20 mouse cellular contexts compared by ENCODE assay signal in genomic region chr13:98897577-98897976, GRCm38 (mm10). TPM values are rescaled to one million over a fixed set of nuclear protein-coding genes. Genes with fewer than 3 reads are reported as not detected.
DNase-seq lines count a peak whose midpoint lies in the region; ATAC-seq and TF ChIP-seq lines count a peak whose summit lies in the region.
"Had no signal": no experiment of that assay in that cellular context is flagged by ENCODE, and none has a peak within 500 bp of the region (broad histone marks: within the 10 kb centered on the region; RNA-seq: fewer than 3 reads in every experiment).

No protein-coding gene starts in this region.

- no peak overlapping the region for H3K4me3 ChIP-seq in heart, adult 2 months
- no peak overlapping the region for H3K4me3 ChIP-seq in kidney, embryonic 14.5 days (ENCODE audit: low read length)
- H3K4me3 ChIP-seq in liver, embryonic 15.5 days (replicated peaks), result no peak overlapping the region
- H3K4me3 ChIP-seq: embryonic facial prominence, embryonic 13.5 days; forebrain, embryonic 12.5 days; heart, embryonic 13.5 days; hindbrain, embryonic 12.5 days had no signal

- H3K4me1 ChIP-seq in heart, adult 2 months (ENCODE audit: control insufficient read depth, insufficient read depth, low read length), result peaks cover 15% of the 10 kb centered on the region
- H3K4me1 ChIP-seq in kidney, embryonic 14.5 days (ENCODE audit: control insufficient read depth, insufficient read depth, low read length), result no peaks in the 10 kb centered on the region
- peaks cover 61% of the 10 kb centered on the region for H3K4me1 ChIP-seq in liver, embryonic 15.5 days (replicated peaks)

- no peaks in the 10 kb centered on the region for H3K9me3 ChIP-seq in kidney, embryonic 14.5 days (ENCODE audit: control insufficient read depth, low read length)
- no peaks in the 10 kb centered on the region for H3K9me3 ChIP-seq in liver, embryonic 15.5 days (replicated peaks)
- H3K9me3 ChIP-seq: embryonic facial prominence, embryonic 13.5 days; forebrain, embryonic 12.5 days; heart, embryonic 13.5 days; hindbrain, embryonic 12.5 days had no signal

- ATAC-seq in kidney, embryonic 14.5 days (ENCODE audit: low FRiP score, low TSS enrichment), result no peak
- no peak for ATAC-seq in liver, embryonic 15.5 days (ENCODE audit: insufficient read depth)
- ATAC-seq: forebrain, embryonic 16.5 days; hindbrain, embryonic 16.5 days; Patski had no signal

- no peak overlapping the region for H3K9ac ChIP-seq in heart, adult 2 months (ENCODE audit: low read depth, low read length)
- no peak overlapping the region for H3K9ac ChIP-seq in kidney, embryonic 14.5 days (ENCODE audit: low read depth, low read length)
- H3K9ac ChIP-seq in liver, embryonic 15.5 days, result no peak overlapping the region
- H3K9ac ChIP-seq: embryonic facial prominence, embryonic 13.5 days; forebrain, embryonic 12.5 days; hindbrain, embryonic 12.5 days had no signal

- DNase-seq in heart, adult 11 months, result peak; percentile 90
- DNase-seq in heart, adult 2 months, result no peak
- peak; percentile 39 to 48 for DNase-seq in kidney, postnatal 25 days
- DNase-seq in gastrocnemius, postnatal 14 days, result peak; percentile 29
- DNase-seq in thymus, postnatal 10 days (ENCODE audit: low spot score in 2 of 2), result no peak
- DNase-seq: adrenal gland, postnatal 14 days; cerebellum, adult 18-20 months; cerebellum, adult 9-11 months; cerebellum, postnatal 36 days; heart, postnatal 4 days had no signal

- no peak overlapping the region for H3K4me2 ChIP-seq in kidney, embryonic 14.5 days (replicated peaks; ENCODE audit: low read depth, low read length)
- H3K4me2 ChIP-seq in liver, embryonic 15.5 days, result no peak overlapping the region
- H3K4me2 ChIP-seq: embryonic facial prominence, embryonic 13.5 days; forebrain, embryonic 12.5 days; heart, embryonic 13.5 days; hindbrain, embryonic 12.5 days had no signal

- WGBS in heart, adult 2 months, result 20% methylated on average over 5 of the region's 5 CpGs
- 93% methylated on average over 5 of the region's 5 CpGs for WGBS in kidney, embryonic 14.5 days
- 73% methylated on average over 5 of the region's 5 CpGs for WGBS in liver, embryonic 15.5 days (ENCODE audit: insufficient replicate concordance)

- H3K27ac ChIP-seq in heart, adult 2 months, result no peak overlapping the region
- H3K27ac ChIP-seq in kidney, embryonic 14.5 days (ENCODE audit: low read depth, low read length), result no peak overlapping the region
- peak overlapping the region; percentile 80; the same call in 1 of the 2 replicates for H3K27ac ChIP-seq in liver, embryonic 15.5 days (replicated peaks)
- H3K27ac ChIP-seq: embryonic facial prominence, embryonic 13.5 days; forebrain, embryonic 12.5 days; heart, embryonic 13.5 days; hindbrain, embryonic 12.5 days had no signal

- TF ChIP-seq POLR2A in heart, adult 2 months (IDR thresholded peaks at IDR 0.05; ENCODE audit: insufficient read depth, low read depth, low read length), result no peak

- no peak for TF ChIP-seq CTCF in heart, adult 2 months (IDR thresholded peaks at IDR 0.05)

- H3K36me3 ChIP-seq in heart, adult 2 months (ENCODE audit: control insufficient read depth, insufficient read depth, low read length), result peaks cover 4% of the 10 kb centered on the region
- H3K36me3 ChIP-seq in kidney, embryonic 14.5 days (ENCODE audit: control insufficient read depth, insufficient read depth, low read length), result peaks cover 4% of the 10 kb centered on the region
- H3K36me3 ChIP-seq in liver, embryonic 15.5 days (replicated peaks), result peaks cover 4% of the 10 kb centered on the region; the same call in 1 of the 2 replicates
- H3K36me3 ChIP-seq: hindbrain, embryonic 12.5 days had no signal

- intact Hi-C loops in heart, adult 2 months (cut with DNase I), result no loop called here
- intact Hi-C loops in gastrocnemius, postnatal 14 days (cut with DNase I; ENCODE audit: low total_unique reads), result no loop called here

- H3K79me2 ChIP-seq in heart, adult 2 months (replicated peaks; ENCODE audit: control insufficient read depth, insufficient read depth, low read length), result peaks cover 13% of the 10 kb centered on the region

- H3K27me3 ChIP-seq in heart, adult 2 months (ENCODE audit: control insufficient read depth, insufficient read depth, low read length), result no peaks in the 10 kb centered on the region
- no peaks in the 10 kb centered on the region for H3K27me3 ChIP-seq in kidney, embryonic 14.5 days (ENCODE audit: control insufficient read depth, insufficient read depth, low read length)
- no peaks in the 10 kb centered on the region for H3K27me3 ChIP-seq in liver, embryonic 15.5 days
- H3K27me3 ChIP-seq: CH12.LX; embryonic facial prominence, embryonic 13.5 days; forebrain, embryonic 12.5 days; heart, embryonic 13.5 days; hindbrain, embryonic 12.5 days; Patski had no signal

- no peak for TF ChIP-seq EP300 in heart, adult 2 months (IDR thresholded peaks at IDR 0.05; ENCODE audit: insufficient read depth, low read depth, low read length)

RNA-seq across cellular contexts. Expression of gene Tnpo1, which starts 28.6 kb away (rescaled TPM):
- total RNA-seq in heart, adult 2 months (2021), result 10 to 100 TPM; 58.9 to 60.4 TPM
- 16.1 and 31.2 TPM in 2 replicates for polyA plus RNA-seq in heart, adult 2 months (2012; rRNA removed)
- polyA plus RNA-seq in kidney, embryonic 14.5 days (2014; fragmentation: Nextera tagmentation; extraction: Ambion mirVana), result 68.3 and 76.8 TPM in 2 replicates
- total RNA-seq in gastrocnemius, postnatal 14 days (2021), result 10 to 100 TPM; 46.9 to 47.0 TPM
- polyA plus RNA-seq in liver, embryonic 15.5 days (2015; fragmentation: Nextera tagmentation; extraction: Ambion mirVana), result 20.7 and 20.9 TPM in 2 replicates

Comparison
In these comparisons a context has a peak if more than half of its experiments do, and no peak if none do; other contexts are left out.
1. DNase-seq: peak in heart, adult 11 months (single experiment), kidney, postnatal 25 days (2 of 2) and gastrocnemius, postnatal 14 days (single experiment); none in heart, adult 2 months (0 of 2) and thymus, postnatal 10 days (0 of 2).